Mouse (Mus musculus) limb, embryonic 14.5 days (tissue): ENCODE data around the gene Cbfa2t3. TPM values are rescaled to one million over a fixed set of nuclear protein-coding genes. Genes with fewer than 3 reads are reported as not detected.

Experiments
- ATAC-seq: fragments of 200-750 bp; cut with Nextera tagmentation; 2 replicates; pipeline ENCODE4 v1.8.0; 2017; ENCODE audit warnings: low read depth, moderate number of reproducible peaks, moderate TSS enrichment; ENCODE audit not compliant: low FRiP score
- DNase-seq: peaks from one replicate; pipeline ENCODE4 v3.0.0-alpha.2; 2015; ENCODE audit warnings: low spot score
- H3K27ac ChIP-seq: fragments of 300-500 bp; sonication (generic); replicated peaks from 2 replicates; pipeline ENCODE4 v1.5.1; 2014; ENCODE audit warnings: low read depth, mild to moderate bottlenecking, low read length, moderate library complexity, mixed read lengths
- H3K27me3 ChIP-seq: fragments of 300-500 bp; sonication (generic); 2 replicates; pipeline ENCODE4 v1.6.1; 2014; ENCODE audit warnings: low read length, mixed read lengths; ENCODE audit not compliant: control insufficient read depth, insufficient read depth
- H3K36me3 ChIP-seq: fragments of 300-500 bp; sonication (generic); 2 replicates; pipeline ENCODE4 v1.6.1; 2014; ENCODE audit warnings: mild to moderate bottlenecking, low read length, moderate library complexity, mixed read lengths; ENCODE audit not compliant: control insufficient read depth, insufficient read depth
- H3K4me1 ChIP-seq: fragments of 300-500 bp; sonication (generic); 2 replicates; pipeline ENCODE4 v1.6.1; 2014; ENCODE audit warnings: antibody characterized with exemption, low read length, mixed read lengths; ENCODE audit not compliant: control insufficient read depth, insufficient read depth
- H3K4me2 ChIP-seq: fragments of 300-500 bp; sonication (generic); replicated peaks from 2 replicates; pipeline ENCODE4 v1.6.1; 2014; ENCODE audit warnings: low read depth, mild to moderate bottlenecking, low read length, moderate library complexity; ENCODE audit not compliant: severe bottlenecking
- H3K4me3 ChIP-seq: fragments of 300-500 bp; sonication (generic); replicated peaks from 2 replicates; pipeline ENCODE4 v1.5.1; 2014; ENCODE audit warnings: low read length
- H3K9ac ChIP-seq: fragments of 300-500 bp; sonication (generic); 2 replicates; pipeline ENCODE4 v1.6.1; 2014; ENCODE audit warnings: mild to moderate bottlenecking, low read depth, low read length, moderate library complexity; ENCODE audit not compliant: severe bottlenecking
- H3K9me3 ChIP-seq: fragments of 300-500 bp; sonication (generic); 2 replicates; pipeline ENCODE4 v1.6.1; 2016; ENCODE audit warnings: low read length; ENCODE audit not compliant: control insufficient read depth
- POLR2A ChIP-seq: fragments of 200-500 bp; IDR thresholded peaks from 2 replicates; pipeline ENCODE4 v1.8.0; 2012; ENCODE audit warnings: inconsistent platforms, mild to moderate bottlenecking, moderate library complexity, borderline replicate concordance; ENCODE audit not compliant: insufficient read depth, insufficient read length; ENCODE audit errors: extremely low read depth
- WGBS: fragments of 180-500 bp; shearing (Covaris S2); extraction: QIAGEN DNeasy Blood & Tissue Kit; methylation state at CpG from one replicate; pipeline ENCODE4 v1.1.7; 2014; 5-methylcytosine and 5-hydroxymethylcytosine counted together
- polyA plus RNA-seq, 2 experiments: library from polyadenylated mRNA; depleted of rRNA in 1 of 2; stranded (reverse) in 1 of 2; unstranded in 1 of 2; fragments of >200 nt; fragmentation: Nextera tagmentation in 1 of 2; extraction: Ambion mirVana in 1 of 2; gene quantifications; 2 replicates each; pipeline versions ENCODE4 v1.2.1 to v1.2.3; 2012 to 2014

Cbfa2t3 gene
- polyA plus RNA-seq, 2 experiments = 6.0 to 7.2 TPM

DNA sequence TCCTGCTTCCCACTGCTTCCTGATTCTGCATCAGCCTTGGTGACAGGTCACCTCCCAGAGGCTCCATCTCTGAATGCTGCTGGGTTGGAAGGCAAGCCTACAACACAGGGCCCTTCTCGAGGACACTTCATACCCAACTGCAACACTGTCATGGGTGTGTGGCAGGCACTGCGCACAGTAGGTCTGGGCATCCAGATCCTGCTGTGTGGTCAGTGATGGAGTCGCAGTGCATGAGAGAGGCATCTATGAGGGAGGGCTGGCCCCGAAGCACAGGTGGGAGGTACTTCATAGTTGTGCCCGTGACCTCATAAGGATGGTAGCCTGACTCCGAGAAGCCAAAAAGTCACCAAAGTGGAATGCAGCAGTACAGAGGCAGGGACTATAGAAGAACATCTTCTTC lies 26.3 kb upstream of the Cbfa2t3 start:
- H3K9ac ChIP-seq = no peak overlapping the region
- TF ChIP-seq POLR2A = no peak
- DNase-seq (no peak), ATAC-seq (no peak)
- H3K9me3 ChIP-seq = no peaks in the 10 kb centered on the region
- no peak overlapping the region for H3K27ac ChIP-seq
- no peaks in the 10 kb centered on the region for H3K4me1 ChIP-seq
- H3K36me3 ChIP-seq = no peaks in the 10 kb centered on the region
- WGBS = 92% methylated on average over 6 of the region's 6 CpGs
- no peak overlapping the region for H3K4me2 ChIP-seq
- H3K4me3 ChIP-seq = no peak overlapping the region
- peaks cover 4% of the 10 kb centered on the region; the same call in 1 of the 2 replicates for H3K27me3 ChIP-seq

DNA sequence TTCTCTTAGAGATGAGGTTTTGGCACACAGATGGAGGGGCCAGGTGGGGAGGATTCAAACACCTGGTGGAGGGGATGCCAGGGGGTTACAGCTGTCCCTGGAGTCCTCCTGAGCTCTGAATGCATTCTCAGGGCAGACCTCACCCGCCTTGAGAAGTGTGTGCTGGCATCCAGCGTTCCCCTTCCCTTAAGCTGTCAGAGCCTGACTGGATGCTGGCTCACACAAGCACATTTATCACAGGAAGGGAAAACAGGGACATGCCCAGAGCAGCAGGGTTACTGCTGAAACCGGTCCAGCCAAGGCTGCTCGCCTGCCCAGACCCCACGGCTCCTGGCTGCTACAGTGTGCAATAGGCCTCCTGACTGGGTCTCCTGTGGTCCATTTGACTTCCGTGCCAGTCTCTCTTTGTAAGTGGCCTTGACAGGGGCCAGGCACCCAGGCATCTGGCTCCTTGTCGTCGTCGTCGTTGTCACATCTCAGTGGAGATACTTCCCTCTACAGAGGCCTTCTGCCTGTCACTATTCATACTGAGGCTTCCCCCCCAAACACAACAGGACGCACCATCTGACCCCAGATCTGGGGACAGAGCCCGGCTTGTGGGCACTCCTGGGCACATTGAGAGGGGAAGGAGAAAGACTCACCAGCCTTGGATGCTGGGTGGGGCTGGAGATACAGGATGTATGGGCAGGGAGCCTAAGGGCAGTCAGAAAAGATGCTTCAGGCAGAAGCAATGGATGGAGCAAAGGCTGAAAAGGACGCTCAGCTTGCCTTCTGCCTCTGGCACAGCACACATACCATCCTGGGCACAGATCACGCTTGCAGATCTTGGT lies 22.1 kb upstream of the Cbfa2t3 start:
- no peak for DNase-seq
- no peaks in the 10 kb centered on the region for H3K36me3 ChIP-seq

DNA sequence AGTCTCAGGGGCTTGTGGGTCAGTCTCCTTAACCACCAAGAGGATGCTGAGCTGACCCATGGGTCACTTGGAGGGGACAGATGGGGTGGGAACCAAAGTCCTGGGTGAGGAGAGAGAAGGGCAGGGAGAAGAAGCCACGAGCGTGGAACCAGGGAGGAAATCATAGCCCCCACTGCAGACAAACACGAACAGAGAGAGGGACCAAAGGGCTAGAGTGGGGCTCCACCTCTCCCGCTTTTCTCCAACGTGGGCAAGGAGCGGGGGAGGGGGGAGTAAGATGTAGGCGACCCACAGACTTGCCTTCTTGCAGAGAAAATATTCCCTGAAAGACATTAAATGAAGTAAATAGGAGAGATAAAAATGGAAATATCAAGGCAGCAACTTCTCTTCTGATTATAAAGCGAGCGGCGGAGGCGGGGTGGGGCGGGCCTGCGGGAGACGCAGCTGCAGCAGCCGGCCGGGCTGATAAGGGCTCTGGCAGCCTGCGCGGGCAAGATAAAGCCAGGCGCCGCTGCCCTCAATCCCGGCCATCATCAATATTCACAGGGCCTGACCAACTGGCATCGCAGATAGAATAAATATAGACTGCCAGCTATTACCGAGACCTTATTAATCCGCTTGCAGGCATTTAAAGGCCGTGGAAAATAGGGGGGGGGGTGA lies 21.3 kb upstream of the Cbfa2t3 start:
- peaks cover 4% of the 10 kb centered on the region; the same call in 1 of the 2 replicates for H3K27me3 ChIP-seq
- WGBS = 17% methylated on average over 25 of the region's 25 CpGs
- no peaks in the 10 kb centered on the region for H3K4me1 ChIP-seq
- ATAC-seq (no peak), DNase-seq (no peak)
- H3K36me3 ChIP-seq = no peaks in the 10 kb centered on the region
- no peak overlapping the region for H3K27ac ChIP-seq
- no peak for TF ChIP-seq POLR2A
- no peak overlapping the region for H3K4me3 ChIP-seq
- no peaks in the 10 kb centered on the region for H3K9me3 ChIP-seq
- no peak overlapping the region for H3K9ac ChIP-seq
- H3K4me2 ChIP-seq = 0 out of 2 replicates have a peak overlapping the region, but pooled peaks have one; percentile 24

More for the DNA sequence above, 22.1 kb upstream of the Cbfa2t3 start:
- Histone ChIP-seq H3K9ac (no peak overlapping the region), H3K27me3 (peaks cover 4% of the 10 kb centered on the region; the same call in 1 of the 2 replicates), H3K9me3 (no peaks in the 10 kb centered on the region), H3K4me3 (no peak overlapping the region), H3K27ac (no peak overlapping the region), H3K4me1 (no peaks in the 10 kb centered on the region), H3K4me2 (no peak overlapping the region)
- WGBS = 58% methylated on average over 14 of the region's 14 CpGs
- TF ChIP-seq POLR2A = no peak
- ATAC-seq = no peak

DNA sequence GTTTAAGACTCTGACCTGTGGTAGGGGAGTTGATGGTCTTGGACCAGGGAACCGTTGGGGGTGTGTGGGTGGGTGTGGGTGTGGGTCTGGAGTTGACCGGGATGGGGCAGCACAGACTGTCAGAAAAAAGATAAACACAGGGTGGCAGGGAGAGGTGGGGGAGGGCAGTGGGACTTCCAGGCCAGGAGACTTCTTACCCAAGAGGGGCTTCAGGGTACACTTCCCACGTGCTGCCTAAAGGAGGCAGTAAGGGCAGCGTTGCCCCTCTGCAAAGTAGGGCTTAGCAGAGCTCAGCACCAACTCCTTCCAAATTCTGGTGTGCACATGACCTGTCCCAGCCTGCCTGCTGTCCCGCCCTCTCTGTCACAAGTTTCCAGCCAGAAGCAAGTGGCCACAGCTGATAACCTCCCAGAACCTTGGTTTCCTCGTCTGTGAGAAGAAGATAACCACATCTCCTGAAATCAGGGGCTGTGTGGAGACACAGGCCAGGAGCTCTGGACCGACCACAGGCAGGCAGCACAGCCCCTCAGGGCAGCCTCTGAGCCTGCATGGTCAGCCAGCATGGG lies 20.7 kb upstream of the Cbfa2t3 start:
- no peaks in the 10 kb centered on the region for H3K36me3 ChIP-seq
- no peaks in the 10 kb centered on the region for H3K9me3 ChIP-seq
- H3K9ac ChIP-seq = no peak overlapping the region
- H3K4me1 ChIP-seq = no peaks in the 10 kb centered on the region
- WGBS = 26% methylated on average over 7 of the region's 7 CpGs
- no peak overlapping the region for H3K4me3 ChIP-seq
- H3K27ac ChIP-seq = no peak overlapping the region
- ATAC-seq = no peak
- no peak for TF ChIP-seq POLR2A
- no peak for DNase-seq
- peaks cover 4% of the 10 kb centered on the region; the same call in 1 of the 2 replicates for H3K27me3 ChIP-seq
- H3K4me2 ChIP-seq = no peak overlapping the region

DNA sequence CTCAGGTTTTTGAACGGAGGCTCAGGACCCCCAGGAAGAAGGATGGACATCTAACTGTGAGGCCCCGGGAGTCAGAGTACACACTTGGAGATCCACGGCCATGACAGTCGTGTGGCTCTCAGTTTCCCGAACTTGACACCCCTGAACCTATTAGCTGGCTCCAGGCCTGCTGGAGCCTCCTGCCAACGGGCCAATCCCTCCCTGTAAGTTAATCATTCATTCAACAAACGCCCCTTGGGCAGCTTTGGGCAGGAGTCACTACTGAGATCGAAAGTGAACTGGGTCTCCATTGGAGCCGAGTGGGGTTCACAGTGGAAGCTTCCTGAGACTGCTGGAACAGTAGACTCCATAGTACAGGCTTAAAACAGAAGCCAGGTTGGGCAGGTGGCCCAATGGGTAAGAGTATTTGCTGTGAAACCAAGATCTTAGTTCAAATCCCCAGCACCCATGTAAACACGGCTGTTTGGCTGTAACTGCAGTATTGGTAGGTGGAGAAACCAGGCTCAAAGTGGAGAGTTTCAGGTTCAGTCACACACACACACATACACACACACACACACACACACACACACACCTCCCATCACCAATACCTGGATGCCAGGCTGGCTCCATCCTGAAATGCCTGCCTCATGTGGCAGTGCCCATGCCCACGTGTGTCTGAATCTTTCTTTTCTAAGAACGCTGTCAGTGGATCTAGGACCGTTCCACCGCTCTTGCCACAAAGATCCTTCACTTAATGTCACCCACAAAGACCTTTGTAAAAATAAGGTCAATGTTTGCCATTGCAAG lies 20.0 kb upstream of the Cbfa2t3 start:
- Histone ChIP-seq H3K4me3 (no peak overlapping the region), H3K9me3 (no peaks in the 10 kb centered on the region), H3K4me2 (no peak overlapping the region), H3K9ac (no peak overlapping the region), H3K27me3 (peaks cover 4% of the 10 kb centered on the region; the same call in 1 of the 2 replicates), H3K27ac (no peak overlapping the region), H3K36me3 (no peaks in the 10 kb centered on the region), H3K4me1 (no peaks in the 10 kb centered on the region)
- 82% methylated on average over 14 of the region's 14 CpGs for WGBS
- no peak for TF ChIP-seq POLR2A
- DNase-seq = no peak
- no peak for ATAC-seq
